Mouse (Mus musculus) spleen, postnatal 4 days (tissue): ENCODE measurements around the gene Taok1.

ENCODE experiments used
- DNase-seq, 2 experiments: peaks; one replicate each; pipeline ENCODE4 v3.0.0; 2022; ENCODE audit warnings: low spot score in 2 of 2

Taok1 gene

DNA sequence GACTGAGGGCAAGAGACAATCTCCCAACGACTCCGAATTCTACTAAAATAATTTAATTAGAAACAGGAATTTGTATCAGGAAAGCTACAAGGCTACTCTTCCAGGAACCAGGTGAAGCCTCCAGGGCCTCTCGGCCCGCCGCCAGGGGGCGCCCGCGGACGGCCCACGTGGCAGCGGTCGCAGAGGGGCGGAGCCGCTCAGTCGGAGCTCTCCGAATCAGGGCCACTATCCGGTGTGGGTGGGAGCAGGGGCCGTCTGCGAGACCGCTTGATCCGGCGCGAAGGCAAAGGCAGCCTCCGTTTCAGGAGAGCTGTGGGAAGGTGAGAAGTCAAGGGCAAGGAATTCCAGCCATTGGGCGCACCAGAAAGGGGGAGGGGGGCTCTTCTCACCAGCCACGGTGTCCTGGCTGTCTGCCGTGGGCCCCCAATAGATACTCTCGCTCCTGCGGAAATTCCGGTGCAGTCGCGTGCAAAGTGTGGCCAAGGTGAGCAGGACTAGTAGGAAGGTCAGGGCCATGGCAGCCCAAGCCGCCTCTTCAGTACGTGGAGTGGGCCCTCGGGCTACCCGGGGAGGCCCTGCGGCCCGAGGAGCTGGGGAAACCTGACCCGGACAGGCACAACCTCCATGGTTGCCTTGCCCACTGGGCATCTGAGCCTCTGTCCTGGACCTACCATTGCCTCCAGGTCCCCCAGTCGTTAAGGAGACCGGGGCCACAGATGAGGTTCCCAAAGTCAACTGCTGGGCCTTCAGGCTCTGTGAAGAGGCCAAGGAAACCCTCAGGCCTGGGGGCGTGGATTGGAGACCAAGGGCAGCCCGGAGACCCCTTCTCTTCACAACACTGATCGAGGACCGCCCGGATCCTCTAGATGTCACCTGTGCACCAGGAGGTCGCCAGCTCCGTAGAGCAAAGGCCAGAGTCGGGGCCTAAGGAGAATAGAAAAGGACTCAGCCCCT is 99.3 kb downstream of the Taok1 start:
- peak; percentile 83 to 95 for DNase-seq

DNA sequence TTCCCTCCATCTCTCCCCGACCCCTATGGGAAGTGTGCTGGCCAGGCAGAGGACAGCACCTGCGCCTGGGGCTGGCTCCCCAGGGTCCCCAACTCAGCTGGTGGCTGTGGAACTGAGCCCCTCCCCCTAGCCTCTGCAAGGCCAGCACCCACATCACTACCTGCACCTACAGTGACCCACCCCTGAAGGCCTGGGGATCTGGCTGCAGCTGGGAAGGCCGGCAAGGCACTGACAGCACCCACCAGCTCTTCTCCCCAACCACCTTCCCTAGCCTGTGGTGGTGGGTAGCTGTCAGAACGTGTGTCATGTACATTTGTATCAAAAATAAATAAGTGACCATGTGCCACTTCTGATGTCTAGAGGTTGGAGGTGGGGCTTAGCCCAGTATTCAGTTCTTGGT is 100.2 kb downstream of the Taok1 start:
- DNase-seq: no peak

DNA sequence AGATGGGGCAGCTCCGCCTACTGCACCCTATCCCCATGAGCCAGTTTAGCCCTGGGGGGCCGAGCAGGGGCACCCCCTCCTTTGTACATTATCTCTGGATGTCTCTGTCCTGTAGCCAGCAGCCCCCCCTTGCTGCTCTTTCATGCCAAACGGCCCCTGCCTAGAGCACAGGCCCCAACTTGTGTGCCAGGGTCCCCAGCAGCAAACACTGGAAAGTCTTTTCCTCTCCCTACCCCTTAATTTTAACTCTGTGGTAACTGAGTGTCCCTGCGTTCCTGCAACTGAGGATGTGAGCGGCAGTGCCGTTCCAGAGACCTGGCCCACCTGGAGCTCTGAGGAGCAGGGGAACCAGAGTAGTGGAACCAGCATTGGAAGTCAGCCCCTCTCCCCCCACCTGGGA is 100.7 kb downstream of the Taok1 start:
- no peak for DNase-seq

- peak in 1 of 2 experiments; percentile 63 for DNase-seq
Measured at GRCm38 (mm10) chr11:77506273-77506672, 101.3 kb downstream of the Taok1 start.

GRCm38 (mm10) chr11:77505291-77505980 is 102.2 kb downstream of the Taok1 start:
- no peak for DNase-seq

DNA sequence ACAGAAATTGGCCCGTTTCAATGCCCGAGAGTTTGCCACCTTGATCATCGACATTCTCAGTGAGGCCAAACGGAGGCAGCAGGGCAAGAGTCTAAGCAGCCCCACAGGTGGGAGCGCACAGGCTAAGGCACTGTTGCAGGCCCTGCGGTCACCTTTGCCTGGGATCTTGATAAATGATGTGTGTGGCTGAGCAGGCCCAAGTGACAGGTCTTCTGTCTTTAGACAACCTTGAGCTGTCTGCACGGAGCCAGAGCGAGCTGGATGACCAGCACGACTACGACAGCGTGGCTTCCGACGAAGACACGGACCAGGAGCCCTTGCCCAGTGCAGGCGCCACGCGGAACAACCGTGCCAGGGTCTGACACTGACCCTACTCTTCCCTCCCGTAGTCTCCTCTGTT is 103.2 kb downstream of the Taok1 start:
- no peak for DNase-seq

DNA sequence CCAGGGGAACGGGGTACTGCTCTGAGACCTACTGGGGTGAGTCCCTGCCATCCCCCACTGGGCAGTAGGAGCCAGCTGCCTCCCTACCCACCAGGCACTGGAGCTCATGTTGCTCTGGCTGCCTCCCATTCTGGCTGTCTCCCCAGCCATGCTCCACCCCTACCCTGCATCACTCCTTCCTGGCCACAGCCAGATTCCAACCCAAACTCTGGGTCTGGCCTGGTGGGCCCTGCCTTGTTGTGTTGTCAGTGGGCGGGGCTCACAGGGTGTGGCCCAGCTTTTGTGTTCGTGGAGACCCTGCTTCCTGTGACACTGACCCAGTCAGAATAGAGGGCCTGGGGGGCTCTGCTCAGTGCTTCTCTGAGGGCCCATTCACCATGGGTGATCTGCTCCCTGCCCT is 104.1 kb downstream of the Taok1 start:
- no peak for DNase-seq

DNA sequence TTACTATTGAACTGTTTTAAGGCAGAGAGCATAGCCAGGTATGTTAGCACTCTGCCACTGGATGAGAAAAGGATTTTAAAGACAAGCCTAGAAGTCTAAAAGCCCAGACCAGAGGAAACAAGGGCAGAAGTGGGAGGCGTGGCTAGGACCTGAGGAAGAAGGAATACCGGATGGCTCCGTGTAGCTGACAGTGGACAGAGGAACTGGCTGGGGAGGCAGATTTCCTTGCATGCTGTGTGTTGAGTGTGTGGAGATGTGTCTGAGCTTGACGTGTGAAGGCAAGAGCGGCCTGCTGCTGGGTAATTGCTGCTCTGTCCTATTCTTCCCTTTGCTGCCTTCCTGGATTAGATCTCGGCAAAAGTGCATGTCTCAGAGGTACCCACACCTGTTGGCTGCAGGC is 105.1 kb downstream of the Taok1 start:
- no peak for DNase-seq

DNA sequence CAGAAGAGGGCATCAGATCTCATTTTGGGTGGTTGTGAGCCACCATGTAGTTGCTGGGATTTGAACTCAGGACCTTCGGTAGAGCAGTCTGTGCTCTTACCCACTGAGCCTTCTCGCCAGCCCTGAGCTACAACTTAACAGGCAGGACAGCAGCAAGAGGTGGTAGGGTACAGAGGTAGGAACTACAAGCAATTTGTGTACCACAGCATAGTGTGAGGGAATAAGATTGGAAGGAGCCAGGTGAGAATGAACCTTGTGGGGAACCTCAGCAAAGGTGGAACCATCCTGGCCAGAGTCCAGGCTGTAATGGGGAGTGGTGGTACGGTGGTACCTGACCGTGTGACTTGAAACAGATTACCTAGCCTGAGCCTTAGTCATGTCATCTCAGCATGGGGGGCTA is 105.6 kb downstream of the Taok1 start:
- DNase-seq: no peak

DNA sequence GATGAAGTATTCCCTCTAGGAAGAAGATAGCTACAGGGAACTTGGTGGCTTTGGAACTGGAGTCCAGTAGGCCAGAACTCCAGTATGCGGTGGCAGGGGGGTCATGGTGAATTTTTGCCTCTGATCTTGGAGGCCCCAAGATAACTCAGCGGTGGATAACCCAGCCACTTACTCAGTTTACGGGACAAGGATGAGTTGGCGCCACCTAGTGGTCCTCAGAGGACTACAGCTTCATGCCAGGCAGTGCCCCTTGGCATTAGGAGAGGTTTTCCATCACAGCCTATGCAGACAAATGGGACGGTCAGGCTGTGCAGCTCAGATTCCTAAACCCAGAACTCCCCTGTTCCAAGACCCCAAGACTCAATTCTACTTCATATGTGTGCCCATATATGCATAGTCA is 106.2 kb downstream of the Taok1 start:
- peak; percentile 74 to 90 for DNase-seq

GRCm38 (mm10) chr11:77500361-77501325 is 107.0 kb downstream of the Taok1 start:
- DNase-seq: no peak

DNA sequence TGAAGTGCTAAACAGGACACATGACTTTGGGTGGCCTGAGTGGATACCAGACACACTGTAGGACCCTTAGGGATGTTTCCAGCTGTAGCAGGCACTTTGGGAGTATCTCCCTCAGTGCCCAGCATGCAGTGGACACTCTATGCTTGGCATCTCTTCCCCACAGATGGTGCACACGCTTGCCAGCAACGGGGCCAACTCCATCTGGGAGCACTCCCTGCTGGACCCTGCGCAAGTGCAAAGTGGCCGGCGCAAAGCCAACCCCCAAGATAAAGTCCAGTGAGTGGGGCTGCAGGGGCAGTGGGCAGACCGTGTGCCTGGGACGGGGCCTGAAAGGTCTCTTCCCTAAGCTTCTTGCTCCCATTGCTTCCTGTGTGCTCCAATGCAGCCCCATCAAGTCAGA is 108.3 kb downstream of the Taok1 start:
- no peak for DNase-seq

- DNase-seq: no peak
Measured at GRCm38 (mm10) chr11:77498261-77499139, 109.1 kb downstream of the Taok1 start.

- DNase-seq: no peak
Measured at GRCm38 (mm10) chr11:77497851-77498250, 109.8 kb downstream of the Taok1 start.

DNA sequence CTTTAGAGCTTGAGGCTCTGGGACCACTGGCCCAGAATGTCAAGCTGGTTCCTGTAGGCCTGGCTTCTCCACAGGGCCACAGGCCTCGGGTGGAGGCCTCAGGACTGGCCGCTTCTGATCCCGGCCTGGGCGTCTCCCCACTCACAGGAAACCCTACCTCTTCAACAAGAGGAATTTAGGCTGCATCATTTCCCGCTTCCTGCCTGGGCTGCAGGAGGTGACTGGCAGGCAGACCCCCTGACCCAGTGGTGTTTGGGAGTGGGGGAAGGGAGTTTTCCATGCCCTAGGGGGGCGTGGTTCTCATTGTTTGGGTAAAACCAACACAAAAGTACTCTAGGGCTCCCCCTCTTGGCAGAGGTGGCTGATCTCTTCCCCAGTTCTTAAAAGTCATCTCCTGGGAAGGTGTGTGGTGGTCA is 110.3 kb downstream of the Taok1 start:
- peak; percentile 56 to 80 for DNase-seq

DNA sequence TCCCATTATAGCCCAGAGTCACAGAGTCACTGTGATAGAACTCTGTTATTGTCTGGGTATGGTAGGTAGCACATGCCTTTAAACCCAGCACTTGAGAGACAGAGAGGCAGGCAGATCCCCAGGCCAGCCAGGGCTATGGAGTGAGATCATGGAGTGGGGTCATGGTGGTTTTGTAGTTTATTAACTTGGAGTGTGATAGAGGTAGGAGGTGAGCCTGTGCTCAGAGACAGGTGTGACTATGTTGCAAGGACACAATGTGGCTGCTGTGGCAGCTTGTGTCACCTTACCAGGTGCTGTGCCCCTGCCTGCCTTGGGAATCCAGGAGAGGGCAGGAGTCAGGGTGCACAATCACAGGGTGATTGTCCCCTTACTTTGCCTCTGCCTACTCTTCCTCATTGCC is 112.1 kb downstream of the Taok1 start:
- no peak for DNase-seq

DNA sequence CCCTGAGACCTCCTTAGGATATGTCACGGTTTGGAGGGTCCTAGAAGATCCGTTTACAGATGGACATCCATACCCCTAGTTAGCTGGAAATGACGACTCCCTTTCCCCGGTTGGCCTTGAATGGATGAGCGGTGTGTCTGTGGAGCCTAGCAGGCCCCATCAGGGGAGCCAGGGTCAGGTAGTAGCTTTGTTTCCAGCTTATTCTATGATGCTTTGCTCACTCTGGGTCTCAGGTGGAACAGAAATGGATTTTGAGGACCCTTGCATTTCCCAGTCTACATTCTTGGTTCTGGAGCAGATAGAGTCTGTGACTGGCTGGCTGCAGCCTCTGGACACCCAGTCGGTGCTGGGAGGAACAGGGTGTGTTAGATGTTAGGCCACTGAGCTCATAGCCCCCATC is 112.8 kb downstream of the Taok1 start:
- DNase-seq: no peak

- DNase-seq: no peak
Measured at GRCm38 (mm10) chr11:77494344-77494676, 113.3 kb downstream of the Taok1 start.

DNA sequence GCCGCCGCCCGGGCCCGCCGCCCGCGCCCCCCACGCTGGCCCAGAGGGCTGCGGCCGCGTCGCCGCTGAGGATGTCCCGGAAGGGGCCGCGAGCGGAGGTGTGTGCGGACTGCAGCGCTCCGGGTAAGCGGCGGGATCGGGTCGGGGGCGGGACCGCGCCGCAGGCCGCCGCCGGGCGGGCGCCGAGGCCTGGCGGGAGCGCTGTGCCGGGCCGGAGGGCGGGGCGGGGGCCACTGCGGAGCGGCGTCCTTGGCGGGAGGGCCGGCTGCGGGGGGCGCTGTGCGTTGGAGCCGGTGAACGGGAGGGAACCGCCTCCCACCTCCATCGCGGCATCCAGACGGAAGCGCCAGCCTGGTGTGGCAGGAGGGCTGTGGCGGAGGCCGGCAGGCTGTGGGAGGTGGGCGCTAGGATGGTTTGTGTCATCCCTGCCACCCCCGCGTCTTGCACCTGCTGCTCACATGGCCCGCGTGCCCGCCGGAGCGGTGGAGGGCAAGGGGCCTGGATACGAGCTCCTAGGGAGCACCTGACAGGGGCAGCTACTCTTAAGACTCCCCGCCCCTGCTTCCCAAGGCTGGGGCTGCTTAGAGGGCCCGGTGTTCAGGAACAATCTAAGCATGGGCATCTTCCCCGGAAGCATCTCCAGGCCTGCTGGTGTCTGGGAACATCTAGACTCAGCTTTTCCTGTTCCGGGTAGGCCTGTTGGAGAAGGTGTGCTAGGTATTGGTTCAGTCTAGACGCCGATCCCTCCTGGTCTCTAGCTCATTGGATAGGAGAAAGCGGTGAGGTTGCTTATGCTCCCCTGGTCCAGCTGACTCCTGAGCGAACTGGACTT is 113.9 kb downstream of the Taok1 start, which contains the start of gene Git1:
TSS of gene Git1 (plus strand) at position 51 of the 832 bp plus-strand sequence.
- DNase-seq: peak; percentile 41 to 80

DNA sequence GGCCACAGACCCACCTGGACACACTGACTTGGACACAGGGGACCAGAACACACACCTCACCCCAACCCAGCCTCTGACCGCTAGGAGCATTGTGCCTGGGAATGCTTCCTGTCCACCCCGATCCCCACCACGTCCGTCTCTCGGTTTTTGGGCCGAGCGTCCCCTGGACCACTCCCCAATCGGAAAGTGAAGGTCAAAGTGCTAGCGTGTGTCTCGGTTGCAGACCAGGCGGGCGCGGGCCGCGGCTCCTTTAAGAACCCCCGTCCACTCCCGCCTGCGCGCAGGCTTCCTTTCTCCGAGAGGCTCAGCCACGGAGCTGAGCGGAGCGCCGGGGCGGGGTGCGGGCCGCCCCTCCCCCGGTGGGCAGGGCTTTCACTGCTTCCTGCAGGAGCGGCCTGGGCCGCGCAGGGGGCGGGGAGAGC is 114.7 kb downstream of the Taok1 start:
- DNase-seq: peak; percentile 89 to 93
